Mouse (Mus musculus): ENCODE results near the gene Otulin.
A peak's percentile ranks its signal among the peaks of the same experiment; 100 is the strongest.

Gene Otulin

GRCm38 (mm10) chr15:27630601-27631383 is at the start of gene Otulin:
TSS of gene Otulin (minus strand) at chr15:27630693.
- DNase-seq = peak; percentile 99 to 100

- no peak for DNase-seq
Measured at GRCm38 (mm10) chr15:27678511-27678910, 48.0 kb upstream of the Otulin start.

- peak; percentile 37 to 40 for DNase-seq
Measured at GRCm38 (mm10) chr15:27677801-27678200, 47.3 kb upstream of the Otulin start.

GRCm38 (mm10) chr15:27676211-27676610 is 45.7 kb upstream of the Otulin start:
- DNase-seq = no peak

GRCm38 (mm10) chr15:27675122-27675521 is 44.6 kb upstream of the Otulin start:
- no peak for DNase-seq

- DNase-seq = no peak
Measured at GRCm38 (mm10) chr15:27674041-27674440, 43.5 kb upstream of the Otulin start.

- no peak for DNase-seq
Measured at GRCm38 (mm10) chr15:27673151-27673550, 42.7 kb upstream of the Otulin start.

GRCm38 (mm10) chr15:27672259-27672658 is 41.8 kb upstream of the Otulin start:
- DNase-seq = no peak

- DNase-seq = no peak
Measured at GRCm38 (mm10) chr15:27671612-27672245, 41.2 kb upstream of the Otulin start.

- DNase-seq = no peak
Measured at GRCm38 (mm10) chr15:27670708-27671107, 40.2 kb upstream of the Otulin start.

- DNase-seq = no peak
Measured at GRCm38 (mm10) chr15:27669931-27670411, 39.5 kb upstream of the Otulin start.

- no peak for DNase-seq
Measured at GRCm38 (mm10) chr15:27669276-27669675, 38.8 kb upstream of the Otulin start.

- DNase-seq = no peak
Measured at GRCm38 (mm10) chr15:27668557-27668956, 38.1 kb upstream of the Otulin start.

GRCm38 (mm10) chr15:27668001-27668461 is 37.5 kb upstream of the Otulin start:
- no peak for DNase-seq

- no peak for DNase-seq
Measured at GRCm38 (mm10) chr15:27666911-27667539, 36.5 kb upstream of the Otulin start.

GRCm38 (mm10) chr15:27665392-27665911 is 35.0 kb upstream of the Otulin start:
- DNase-seq = peak; percentile 64 to 71

- DNase-seq = no peak
Measured at GRCm38 (mm10) chr15:27664126-27664525, 33.6 kb upstream of the Otulin start.

GRCm38 (mm10) chr15:27662699-27663098 is 32.2 kb upstream of the Otulin start:
- no peak for DNase-seq

- DNase-seq = no peak
Measured at GRCm38 (mm10) chr15:27661696-27662095, 31.2 kb upstream of the Otulin start.

- peak; percentile 84 to 87 for DNase-seq
Measured at GRCm38 (mm10) chr15:27659592-27660244, 29.2 kb upstream of the Otulin start.

- DNase-seq = no peak
Measured at GRCm38 (mm10) chr15:27659143-27659542, 28.6 kb upstream of the Otulin start.

GRCm38 (mm10) chr15:27658356-27658755 is 27.9 kb upstream of the Otulin start:
- DNase-seq = no peak

- DNase-seq = no peak
Measured at GRCm38 (mm10) chr15:27657866-27658265, 27.4 kb upstream of the Otulin start.
